Mouse (Mus musculus): ENCODE results near the gene Usp19.

The Usp19 gene

GRCm38 (mm10) chr9:108469845-108470244 lies 20.6 kb upstream of the Usp19 start:
- no peak for DNase-seq

- DNase-seq: no peak
Observed at GRCm38 (mm10) chr9:108474528-108474927, 15.9 kb upstream of the Usp19 start.

- DNase-seq: peak; percentile 91
Observed at GRCm38 (mm10) chr9:108478638-108479156, 11.7 kb upstream of the Usp19 start.

GRCm38 (mm10) chr9:108479241-108479640 lies 11.2 kb upstream of the Usp19 start:
- peak; percentile 40 for DNase-seq

- peak; percentile 90 for DNase-seq
Observed at GRCm38 (mm10) chr9:108479721-108480351, 10.6 kb upstream of the Usp19 start, which contains the start of gene Lamb2. TSS of gene Lamb2 (plus strand) at chr9:108479736.

GRCm38 (mm10) chr9:108480813-108481519 lies 9.4 kb upstream of the Usp19 start:
- no peak for DNase-seq

GRCm38 (mm10) chr9:108481520-108482210 lies 8.7 kb upstream of the Usp19 start:
- no peak for DNase-seq

GRCm38 (mm10) chr9:108483051-108483790 lies 7.2 kb upstream of the Usp19 start:
- no peak for DNase-seq

GRCm38 (mm10) chr9:108484021-108484420 lies 6.4 kb upstream of the Usp19 start:
- no peak for DNase-seq

- DNase-seq: no peak
Observed at GRCm38 (mm10) chr9:108485301-108485875, 5.0 kb upstream of the Usp19 start.

- no peak for DNase-seq
Observed at GRCm38 (mm10) chr9:108486973-108487530, 3.4 kb upstream of the Usp19 start.

- DNase-seq: no peak
Observed at GRCm38 (mm10) chr9:108488403-108488802, 2.0 kb upstream of the Usp19 start.

- DNase-seq: no peak
Observed at GRCm38 (mm10) chr9:108489215-108489614, 1.2 kb upstream of the Usp19 start.

- no peak for DNase-seq
Observed at GRCm38 (mm10) chr9:108489702-108490558, 472 bp upstream of the Usp19 start.

- DNase-seq: no peak
Observed at GRCm38 (mm10) chr9:108491286-108491580, 831 bp downstream of the Usp19 start.

GRCm38 (mm10) chr9:108492043-108492750 lies 1.8 kb downstream of the Usp19 start:
- no peak for DNase-seq

GRCm38 (mm10) chr9:108493246-108493645 lies 2.8 kb downstream of the Usp19 start:
- no peak for DNase-seq

- DNase-seq: no peak
Observed at GRCm38 (mm10) chr9:108494146-108494825, 3.9 kb downstream of the Usp19 start.

GRCm38 (mm10) chr9:108494905-108495304 lies 4.5 kb downstream of the Usp19 start:
- no peak for DNase-seq

GRCm38 (mm10) chr9:108499231-108499630 lies 8.8 kb downstream of the Usp19 start:
- no peak for DNase-seq
